Mouse (Mus musculus) frontal cortex, postnatal 25 days (tissue): ENCODE results near the gene Tmie.
"Not testable (repeated sequence)": the region's sequence is repeated elsewhere in the genome, so short reads cannot be mapped to it uniquely, and the experiment has no call there.

Source experiments
- DNase-seq, 2 experiments: peaks; one replicate each; pipeline ENCODE4 v3.0.0; 2022; ENCODE audit warnings: low spot score in 2 of 2

Tmie gene

GRCm38 (mm10) chr9:110841438-110841837 is 38.5 kb downstream of the Tmie start:
- no peak for DNase-seq

DNA sequence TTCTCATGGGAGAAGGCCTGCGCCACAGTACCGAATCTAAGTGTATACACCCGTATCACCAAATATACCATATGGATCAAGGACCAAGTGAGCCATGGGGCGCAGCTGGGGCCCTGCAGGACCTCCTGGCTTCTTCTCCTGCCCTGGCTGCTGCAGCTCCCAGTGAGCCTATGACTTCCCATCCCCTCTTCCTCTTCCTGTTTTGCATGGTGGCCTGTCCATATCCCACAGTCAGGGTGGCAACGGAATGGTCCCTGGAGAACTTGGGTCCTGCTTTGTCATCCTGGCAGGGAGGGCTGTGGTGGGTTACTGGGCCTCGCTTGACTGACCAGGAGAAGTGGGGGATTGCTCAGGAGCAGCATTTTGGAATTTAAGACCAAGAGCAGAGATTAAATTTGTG is 39.0 kb downstream of the Tmie start:
- DNase-seq, result no peak

- DNase-seq, result no peak
Observed at GRCm38 (mm10) chr9:110836112-110836511, 43.8 kb downstream of the Tmie start.

DNA sequence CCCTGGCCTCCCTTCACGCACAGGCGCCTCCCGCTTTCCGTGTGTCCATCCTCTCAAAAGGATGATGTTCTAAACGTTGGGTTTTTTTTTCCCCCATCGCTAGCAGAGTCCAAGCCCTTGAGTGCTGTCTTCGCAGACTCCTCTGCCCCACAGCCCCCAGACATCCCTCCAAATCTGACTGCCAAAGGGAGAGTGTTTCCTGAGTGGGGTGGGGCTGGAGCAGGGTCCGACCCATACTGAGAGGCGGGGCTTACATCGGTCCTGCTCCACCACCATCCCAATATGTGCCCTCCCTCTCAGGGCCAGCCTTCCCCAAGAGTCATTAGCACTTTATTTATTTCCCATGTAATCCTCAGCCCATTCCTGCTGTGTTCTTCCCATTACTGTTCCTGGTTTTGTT is 45.0 kb downstream of the Tmie start:
- DNase-seq, result no peak

DNA sequence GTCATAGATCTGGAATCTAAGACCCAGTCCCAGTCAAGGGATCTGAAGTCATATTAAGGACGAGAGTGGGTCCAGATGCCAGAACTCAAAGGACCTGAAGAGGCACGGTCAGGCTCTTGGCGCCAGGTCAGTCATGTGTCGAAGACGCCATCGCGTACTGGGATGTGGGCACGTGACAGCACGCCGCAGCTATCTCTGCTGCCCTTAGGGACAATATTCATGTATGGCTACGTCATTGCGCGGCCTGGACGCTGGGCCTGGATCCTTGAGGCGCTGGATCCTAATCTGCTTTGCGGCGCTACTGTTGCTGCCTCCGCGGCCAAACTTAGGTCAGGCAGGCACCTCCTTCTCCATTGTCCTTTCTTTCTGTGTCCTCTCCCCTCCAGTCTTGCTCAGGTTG is 45.5 kb downstream of the Tmie start, which contains the start of gene Prss45:
TSS of gene Prss45 (plus strand) at position 178 of the 400 bp plus-strand sequence.
- no peak for DNase-seq

DNA sequence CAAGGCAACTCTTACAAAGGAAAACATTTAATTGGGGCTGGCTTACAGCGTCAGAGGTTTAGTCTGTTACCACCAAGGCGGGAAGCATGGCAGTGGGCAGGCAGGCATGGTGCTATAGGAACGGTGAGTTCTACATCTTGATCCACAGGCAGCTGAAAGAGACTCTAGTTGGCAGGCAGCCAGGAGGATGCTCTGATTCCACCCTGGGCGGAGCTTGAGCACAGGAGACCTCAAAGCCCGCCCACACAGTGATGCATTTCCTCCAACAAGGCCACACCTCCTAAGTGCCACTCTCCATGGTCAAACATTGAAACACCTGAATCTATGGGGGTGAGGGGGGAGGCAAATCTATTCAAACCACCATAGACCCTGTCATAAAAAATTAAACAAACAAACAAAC is 46.9 kb downstream of the Tmie start:
- no peak for DNase-seq

DNA sequence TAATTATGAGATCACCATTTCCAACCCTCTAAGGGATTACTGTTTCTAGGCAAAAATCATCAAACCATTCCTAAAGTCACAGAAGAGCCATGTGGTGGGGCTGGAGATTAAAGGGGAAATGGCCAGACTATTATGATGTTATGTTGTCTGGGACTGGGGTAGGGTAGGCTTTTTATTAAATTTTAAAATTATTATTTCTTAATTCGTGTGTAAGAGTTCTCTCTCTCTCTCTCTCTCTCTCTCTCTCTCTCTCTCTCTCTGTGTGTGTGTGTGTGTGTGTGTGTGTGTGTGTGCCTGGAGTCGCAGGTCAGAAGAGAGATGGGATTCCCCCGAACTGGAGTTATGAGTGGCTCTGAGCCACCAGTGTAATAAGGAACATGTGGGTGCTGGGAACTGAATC is 53.5 kb downstream of the Tmie start, which contains the start of gene Prss43:
TSS of gene Prss43 (plus strand) at position 301 of the 400 bp plus-strand sequence.
- no peak for DNase-seq

- no peak for DNase-seq
Observed at GRCm38 (mm10) chr9:110825832-110826231, 54.1 kb downstream of the Tmie start.

DNA sequence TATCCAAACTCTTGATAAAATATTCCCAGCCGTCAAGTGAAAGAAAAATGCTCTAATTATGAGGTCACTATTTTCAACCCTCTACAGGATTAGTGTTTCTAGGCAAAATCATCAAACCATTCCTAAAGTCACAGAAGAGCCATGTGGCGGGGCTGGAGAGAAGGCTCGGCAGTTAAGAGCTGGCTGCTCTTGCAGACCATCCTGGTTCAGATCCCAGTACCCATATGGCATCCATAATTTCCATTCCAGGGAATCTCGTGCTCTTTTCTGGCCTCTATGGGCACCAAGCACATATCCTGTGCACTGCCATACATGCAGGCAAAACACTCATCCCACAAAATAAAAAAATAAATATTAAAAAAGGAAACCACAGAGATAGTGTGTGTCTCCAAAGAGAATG is 54.5 kb downstream of the Tmie start:
- DNase-seq, result no peak

DNA sequence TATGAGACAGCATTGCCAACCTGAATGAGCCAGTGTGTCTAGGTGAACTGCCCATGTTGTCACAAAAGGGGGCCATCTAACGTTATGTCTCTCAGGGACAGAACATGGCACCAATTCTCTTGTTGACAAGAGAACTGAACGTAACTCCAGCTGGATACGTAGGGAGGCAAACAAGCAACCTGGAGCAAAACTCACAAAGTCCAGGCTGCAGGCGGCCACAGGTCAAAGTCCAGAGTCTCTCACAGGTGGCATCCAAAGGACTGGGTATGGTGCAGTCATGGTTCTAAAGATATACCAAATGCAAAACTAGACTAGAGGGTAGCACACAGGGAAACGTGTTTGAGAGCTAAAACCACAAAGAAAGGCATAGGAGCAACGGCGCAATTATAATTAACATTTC is 58.5 kb downstream of the Tmie start:
- DNase-seq, result no peak

- not testable (repeated sequence) for DNase-seq
Observed at GRCm38 (mm10) chr9:110820546-110820945, 59.4 kb downstream of the Tmie start.
